Mouse (Mus musculus) MEL (cell line): ENCODE measurements around the gene B4galnt3. TPM values are rescaled to one million over a fixed set of nuclear protein-coding genes. Genes with fewer than 3 reads are reported as not detected.

ENCODE experiments used
- DNase-seq: peaks from one replicate; pipeline ENCODE4 v3.0.0; 2011; ENCODE audit warnings: low read depth, low spot score
- H3K27ac ChIP-seq: 2 replicates; pipeline ENCODE4 v1.5.1; 2012; ENCODE audit warnings: low read depth, mild to moderate bottlenecking, control low read depth, low read length, moderate library complexity; ENCODE audit not compliant: control insufficient read depth
- H3K27me3 ChIP-seq, 2 experiments: fragments of 150-350 bp in 1 of 2; sonication (generic) in 1 of 2; 2 replicates each; pipeline ENCODE4 v1.6.1; 2012; ENCODE audit warnings: low read length in 2 of 2, mild to moderate bottlenecking in 2 of 2, improper control_type of control experiment in 1 of 2, moderate library complexity in 1 of 2; ENCODE audit not compliant: insufficient read depth in 2 of 2, control insufficient read depth in 1 of 2
- H3K36me3 ChIP-seq, 2 experiments: 2 replicates each; pipeline ENCODE4 v1.6.1; 2012 to 2014; ENCODE audit warnings: low read length in 2 of 2, improper control_type of control experiment in 1 of 2, inconsistent platforms in 1 of 2, mild to moderate bottlenecking in 1 of 2; ENCODE audit not compliant: insufficient read depth in 2 of 2, control insufficient read depth in 1 of 2
- H3K4me1 ChIP-seq, 2 experiments: fragments of 150-350 bp in 1 of 2; sonication (generic) in 1 of 2; 2 replicates each; pipeline ENCODE4 v1.6.1; 2012; ENCODE audit warnings: low read length in 2 of 2, improper control_type of control experiment in 1 of 2, mild to moderate bottlenecking in 1 of 2; ENCODE audit not compliant: insufficient read depth in 2 of 2, control insufficient read depth in 1 of 2
- H3K4me3 ChIP-seq, 2 experiments: fragments of 150-350 bp in 1 of 2; sonication (generic) in 1 of 2; 2 replicates each; pipeline ENCODE4 v1.5.1; 2012; ENCODE audit warnings: low read depth in 2 of 2, low read length in 2 of 2, mild to moderate bottlenecking in 2 of 2, moderate library complexity in 2 of 2, control low read depth in 1 of 2, improper control_type of control experiment in 1 of 2; ENCODE audit not compliant: control insufficient read depth in 1 of 2, insufficient read depth in 1 of 2
- H3K79me2 ChIP-seq: 2 replicates; pipeline ENCODE4 v1.6.1; 2012; ENCODE audit warnings: mild to moderate bottlenecking, low read length, moderate library complexity; ENCODE audit not compliant: control insufficient read depth, poor library complexity, insufficient read depth
- H3K9ac ChIP-seq: 2 replicates; pipeline ENCODE4 v1.6.1; 2012; ENCODE audit warnings: low read depth, mild to moderate bottlenecking, control low read depth, low read length, moderate library complexity; ENCODE audit not compliant: control insufficient read depth, poor library complexity, severe bottlenecking
- H3K9me3 ChIP-seq: fragments of 150-350 bp; sonication (generic); replicated peaks from 2 replicates; pipeline ENCODE4 v1.6.1; 2012; ENCODE audit warnings: mild to moderate bottlenecking, low read length, improper control_type of control experiment, moderate library complexity; ENCODE audit not compliant: insufficient read depth
- CHD1 ChIP-seq: IDR thresholded peaks from 2 replicates; pipeline ENCODE4 v1.6.1; 2012; ENCODE audit warnings: low read depth, mild to moderate bottlenecking, inconsistent platforms, low read length, improper control_type of control experiment
- EP300 ChIP-seq, 2 experiments: IDR thresholded peaks; 2 replicates each; pipeline ENCODE4 v1.6.1; 2011; ENCODE audit warnings: improper control_type of control experiment in 2 of 2, low read length in 2 of 2, low read depth in 1 of 2, mild to moderate bottlenecking in 1 of 2
- GABPA ChIP-seq: IDR thresholded peaks from 2 replicates; pipeline ENCODE4 v1.6.1; 2012; ENCODE audit warnings: low read depth, mild to moderate bottlenecking, inconsistent platforms, low read length, improper control_type of control experiment, moderate library complexity
- GATA1 ChIP-seq: IDR thresholded peaks from 2 replicates; pipeline ENCODE4 v1.6.1; 2011; ENCODE audit warnings: low read depth, low read length, improper control_type of control experiment
- HCFC1 ChIP-seq: IDR thresholded peaks from 2 replicates; pipeline ENCODE4 v1.6.1; 2012; ENCODE audit warnings: low read depth, mild to moderate bottlenecking, inconsistent platforms, low read length, improper control_type of control experiment, moderate library complexity
- KAT2A ChIP-seq: conservative IDR thresholded peaks from 2 replicates; pipeline ENCODE4 v1.6.1; 2012; ENCODE audit warnings: low read depth, low read length, improper control_type of control experiment, inconsistent platforms
- MXI1 ChIP-seq: IDR thresholded peaks from 2 replicates; pipeline ENCODE4 v1.6.1; 2011; ENCODE audit warnings: mild to moderate bottlenecking, low read depth, low read length, improper control_type of control experiment
- POLR2AphosphoS5 ChIP-seq: IDR thresholded peaks from 2 replicates; pipeline ENCODE4 v1.6.1; 2012; ENCODE audit warnings: low read depth, borderline replicate concordance, mild to moderate bottlenecking, inconsistent platforms, low read length, moderate library complexity, mixed read lengths
- RCOR1 ChIP-seq: IDR thresholded peaks from 2 replicates; pipeline ENCODE4 v1.6.1; 2012; ENCODE audit warnings: low read depth, mild to moderate bottlenecking, inconsistent platforms, low read length, improper control_type of control experiment
- SIN3A ChIP-seq: IDR thresholded peaks from 2 replicates; pipeline ENCODE4 v1.6.1; 2012; ENCODE audit warnings: low read length, improper control_type of control experiment, inconsistent platforms
- TAL1 ChIP-seq: IDR thresholded peaks from 2 replicates; pipeline ENCODE4 v1.6.1; 2012; ENCODE audit warnings: mild to moderate bottlenecking, inconsistent platforms, low read length, moderate library complexity, mixed read lengths
- TBP ChIP-seq: IDR thresholded peaks from 2 replicates; pipeline ENCODE4 v1.8.0; 2011; ENCODE audit warnings: low read depth, low read length, improper control_type of control experiment
- UBTF ChIP-seq: IDR thresholded peaks from 2 replicates; pipeline ENCODE4 v1.6.1; 2012; ENCODE audit warnings: low read depth, mild to moderate bottlenecking, inconsistent platforms, low read length, improper control_type of control experiment, moderate library complexity, borderline replicate concordance; ENCODE audit not compliant: insufficient read depth
- USF1 ChIP-seq: IDR thresholded peaks from 2 replicates; pipeline ENCODE4 v1.6.1; 2014; ENCODE audit warnings: low read depth, mild to moderate bottlenecking, inconsistent platforms, low read length, improper control_type of control experiment, moderate library complexity
- ZNF384 ChIP-seq: IDR thresholded peaks from 2 replicates; pipeline ENCODE4 v1.6.1; 2012; ENCODE audit warnings: low read depth, mild to moderate bottlenecking, inconsistent platforms, low read length, improper control_type of control experiment
- polyA plus RNA-seq, 2 experiments: library from polyadenylated mRNA; stranded (reverse) in 1 of 2; unstranded in 1 of 2; fragments of >175 nt in 1 of 2; fragments of >200 nt in 1 of 2; gene quantifications; 2 replicates each; pipeline versions ENCODE4 v1.2.1 to v1.2.4; 2012; ENCODE audit warnings: low replicate concordance in 2 of 2, low read depth in 1 of 2; ENCODE audit not compliant: insufficient read length in 2 of 2, insufficient read depth in 1 of 2, missing spikeins in 1 of 2
- total RNA-seq: library from RNA; depleted of rRNA; stranded (reverse); fragments of 300-350 nt; gene quantifications from 2 replicates; pipeline ENCODE4 v1.2.3, GENCODE M21; 2012

The B4galnt3 gene
- total and polyA plus RNA-seq, 3 experiments: 1.3 to 1.5 TPM; not detected in 1

- DNase-seq: no peak
- H3K27me3 ChIP-seq: peaks cover 1 to 3% of the 10 kb centered on the region in 2 experiments; a peak in 2 of 4 replicates
- TF ChIP-seq POLR2AphosphoS5 (no peak), KAT2A (no peak)
- H3K4me3 ChIP-seq: no peak overlapping the region
- H3K9me3 ChIP-seq: no peaks in the 10 kb centered on the region
- no peaks in the 10 kb centered on the region for H3K36me3 ChIP-seq
- no peak overlapping the region for H3K27ac ChIP-seq
- H3K4me1 ChIP-seq: no peaks in the 10 kb centered on the region
- H3K9ac ChIP-seq: no peak overlapping the region
- H3K79me2 ChIP-seq: no peaks in the 10 kb centered on the region
These were observed 63.9 kb downstream of the B4galnt3 start for GRCm38 (mm10) chr6:120230441-120230840.

GRCm38 (mm10) chr6:120229806-120230205 lies 64.6 kb downstream of the B4galnt3 start:
- Histone ChIP-seq H3K27me3 (peaks cover 1 to 3% of the 10 kb centered on the region in 2 experiments; a peak in 2 of 4 replicates), H3K9ac (no peak overlapping the region), H3K79me2 (no peaks in the 10 kb centered on the region), H3K9me3 (no peaks in the 10 kb centered on the region), H3K27ac (no peak overlapping the region), H3K4me1 (no peaks in the 10 kb centered on the region), H3K36me3 (no peaks in the 10 kb centered on the region), H3K4me3 (no peak overlapping the region)
- no peak for DNase-seq
- TF ChIP-seq HCFC1: no peak
- TF ChIP-seq TBP: no peak
- no peak for TF ChIP-seq CHD1
- no peak for TF ChIP-seq GATA1
- TF ChIP-seq USF1: no peak
- no peak for TF ChIP-seq SIN3A
- TF ChIP-seq KAT2A: no peak
- no peak for TF ChIP-seq ZNF384
- no peak for TF ChIP-seq RCOR1
- no peak for TF ChIP-seq MXI1
- TF ChIP-seq EP300 (IDR thresholded peaks at IDR 0.05; ENCODE audit: low read depth in 1 of 2, low read length in 2 of 2): no peak
- TF ChIP-seq TAL1: no peak

GRCm38 (mm10) chr6:120227068-120227467 lies 67.3 kb downstream of the B4galnt3 start:
- H3K4me1 ChIP-seq: no peaks in the 10 kb centered on the region
- H3K4me3 ChIP-seq: no peak overlapping the region
- no peaks in the 10 kb centered on the region for H3K79me2 ChIP-seq
- no peak overlapping the region for H3K27ac ChIP-seq
- no peak overlapping the region for H3K9ac ChIP-seq
- DNase-seq: no peak
- no peaks in the 10 kb centered on the region for H3K9me3 ChIP-seq
- TF ChIP-seq UBTF: no peak
- no peak for TF ChIP-seq HCFC1
- TF ChIP-seq GABPA: no peak
- TF ChIP-seq USF1: no peak
- TF ChIP-seq, all 39 proteins: peak for 0
- Histone ChIP-seq H3K27me3 (peaks cover 0 to under 1% of the 10 kb centered on the region in 2 experiments; a peak in 2 of 4 replicates), H3K36me3 (no peaks in the 10 kb centered on the region)
